Mouse (Mus musculus) heart, embryonic 14.5 days (tissue): ENCODE results near the gene Braf. TPM values are rescaled to one million over a fixed set of nuclear protein-coding genes. Genes with fewer than 3 reads are reported as not detected.
A peak's percentile ranks its signal among the peaks of the same experiment; 100 is the strongest.
"Not testable (repeated sequence)": the region's sequence is repeated elsewhere in the genome, so short reads cannot be mapped to it uniquely, and the experiment has no call there.

Source experiments
- ATAC-seq: fragments of 200-750 bp; cut with Nextera tagmentation; 2 replicates; pipeline ENCODE4 v1.8.0; 2017; ENCODE audit warnings: low read depth, moderate TSS enrichment; ENCODE audit not compliant: insufficient number of reproducible peaks, insufficient read depth, low FRiP score
- H3K27ac ChIP-seq, 2 experiments: fragments of 200-500 bp in 1 of 2; fragments of 300-500 bp in 1 of 2; sonication (generic) in 1 of 2; replicated peaks in 1 of 2; 2 replicates each; pipeline ENCODE4 v1.5.1; 2012 to 2014; ENCODE audit warnings: low read depth in 2 of 2, low read length in 2 of 2, control low read depth in 1 of 2, mild to moderate bottlenecking in 1 of 2, mixed read lengths in 1 of 2; ENCODE audit not compliant: control insufficient read depth in 1 of 2, insufficient read depth in 1 of 2
- H3K27me3 ChIP-seq: fragments of 300-500 bp; sonication (generic); 2 replicates; pipeline ENCODE4 v1.6.1; 2014; ENCODE audit warnings: mild to moderate bottlenecking, low read length, control low read depth; ENCODE audit not compliant: control insufficient read depth, insufficient read depth
- H3K36me3 ChIP-seq: fragments of 300-500 bp; sonication (generic); 2 replicates; pipeline ENCODE4 v1.6.1; 2014; ENCODE audit warnings: mild to moderate bottlenecking, control low read depth, low read length, mixed read lengths; ENCODE audit not compliant: control insufficient read depth, insufficient read depth
- H3K4me1 ChIP-seq, 2 experiments: fragments of 200-500 bp in 1 of 2; fragments of 300-500 bp in 1 of 2; sonication (generic) in 1 of 2; 2 replicates each; pipeline ENCODE4 v1.6.1; 2012 to 2014; ENCODE audit warnings: low read length in 2 of 2, control low read depth in 1 of 2, mixed read lengths in 1 of 2; ENCODE audit not compliant: control insufficient read depth in 2 of 2, insufficient read depth in 2 of 2
- H3K4me2 ChIP-seq: fragments of 300-500 bp; sonication (generic); 2 replicates; pipeline ENCODE4 v1.6.1; 2014; ENCODE audit warnings: mild to moderate bottlenecking, low read length
- H3K4me3 ChIP-seq, 2 experiments: fragments of 200-500 bp in 1 of 2; fragments of 300-500 bp in 1 of 2; sonication (generic) in 1 of 2; 2 replicates each; pipeline ENCODE4 v1.5.1; 2012 to 2014; ENCODE audit warnings: low read length in 2 of 2, mild to moderate bottlenecking in 2 of 2, control low read depth in 1 of 2, low read depth in 1 of 2, moderate library complexity in 1 of 2; ENCODE audit not compliant: control insufficient read depth in 1 of 2, insufficient read depth in 1 of 2
- H3K9ac ChIP-seq: fragments of 300-500 bp; sonication (generic); 2 replicates; pipeline ENCODE4 v1.6.1; 2014; ENCODE audit warnings: mild to moderate bottlenecking, low read length
- H3K9me3 ChIP-seq: fragments of 300-500 bp; sonication (generic); 2 replicates; pipeline ENCODE4 v1.6.1; 2016; ENCODE audit warnings: low read length, control low read depth; ENCODE audit not compliant: control insufficient read depth
- WGBS: fragments of 180-500 bp; shearing (Covaris S2); extraction: QIAGEN DNeasy Blood & Tissue Kit; methylation state at CpG from one replicate; pipeline ENCODE4 v1.1.7; 2014; 5-methylcytosine and 5-hydroxymethylcytosine counted together
- polyA plus RNA-seq: library from polyadenylated mRNA; unstranded; fragments of >200 nt; fragmentation: Nextera tagmentation; extraction: Ambion mirVana; gene quantifications from 2 replicates; pipeline ENCODE4 v1.2.1, GENCODE M21; 2014

Gene Braf
- polyA plus RNA-seq: 10.9 and 11.7 TPM in 2 replicates

- ATAC-seq: peak; percentile 88
- peak within 1 kb of the TSS; percentile 91 for H3K4me2 ChIP-seq
- H3K9me3 ChIP-seq: no peaks in the 10 kb centered on the region
- no peaks in the 10 kb centered on the region for H3K27me3 ChIP-seq
- peaks cover 3 to 32% of the 10 kb centered on the region in 2 experiments for H3K4me1 ChIP-seq
- H3K9ac ChIP-seq: peak within 1 kb of the TSS; percentile 91
- H3K4me3 ChIP-seq: peak within 1 kb of the TSS; percentile 75 to 100
- WGBS: under 1% methylated on average over 62 of the region's 101 CpGs
- peak within 1 kb of the TSS; percentile 91 to 96 for H3K27ac ChIP-seq
- H3K36me3 ChIP-seq: no peaks in the 10 kb centered on the region
Measured at GRCm38 (mm10) chr6:39724866-39725711, at the start of gene Braf. Gene Braf, minus strand, starts transcription at chr6:39725463.

DNA sequence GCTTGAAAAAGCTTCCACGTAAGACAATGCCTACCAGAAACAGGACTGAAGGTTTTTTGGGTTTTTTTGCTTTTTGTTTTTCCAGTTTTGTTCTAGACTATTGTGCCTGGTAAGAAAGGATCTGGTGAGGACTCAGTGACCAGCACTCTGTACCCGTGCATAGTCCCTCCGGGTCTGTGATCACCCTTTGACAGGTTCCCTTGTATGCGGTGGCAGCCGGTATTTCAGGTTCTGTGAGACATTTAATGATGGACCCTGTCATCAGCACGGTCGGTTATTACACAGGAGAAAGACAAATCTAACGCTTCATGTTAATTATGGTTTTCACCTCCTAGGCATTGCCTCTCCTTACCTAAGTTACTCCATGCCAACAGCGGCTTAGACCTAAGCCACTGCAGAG is 49.8 kb upstream of the Braf start:
- Histone ChIP-seq H3K9ac (no peak overlapping the region), H3K36me3 (no peaks in the 10 kb centered on the region), H3K27ac (no peak overlapping the region), H3K4me3 (no peak overlapping the region), H3K4me1 (no peaks in the 10 kb centered on the region; a peak in 1 of 4 replicates), H3K9me3 (no peaks in the 10 kb centered on the region), H3K27me3 (no peaks in the 10 kb centered on the region), H3K4me2 (no peak overlapping the region)
- WGBS: 81% methylated on average over 9 of the region's 9 CpGs
- no peak for ATAC-seq

GRCm38 (mm10) chr6:39757229-39757628 is 32.0 kb upstream of the Braf start:
- no peak overlapping the region for H3K4me2 ChIP-seq
- no peaks in the 10 kb centered on the region for H3K36me3 ChIP-seq
- 95% methylated on average over 2 of the region's 2 CpGs for WGBS
- peaks cover 3 to 5% of the 10 kb centered on the region in 2 experiments; a peak in 3 of 4 replicates for H3K4me1 ChIP-seq
- H3K4me3 ChIP-seq: no peak overlapping the region
- no peak overlapping the region for H3K9ac ChIP-seq
- H3K27ac ChIP-seq: no peak overlapping the region
- no peak for ATAC-seq
- no peaks in the 10 kb centered on the region for H3K9me3 ChIP-seq
- H3K27me3 ChIP-seq: no peaks in the 10 kb centered on the region

DNA sequence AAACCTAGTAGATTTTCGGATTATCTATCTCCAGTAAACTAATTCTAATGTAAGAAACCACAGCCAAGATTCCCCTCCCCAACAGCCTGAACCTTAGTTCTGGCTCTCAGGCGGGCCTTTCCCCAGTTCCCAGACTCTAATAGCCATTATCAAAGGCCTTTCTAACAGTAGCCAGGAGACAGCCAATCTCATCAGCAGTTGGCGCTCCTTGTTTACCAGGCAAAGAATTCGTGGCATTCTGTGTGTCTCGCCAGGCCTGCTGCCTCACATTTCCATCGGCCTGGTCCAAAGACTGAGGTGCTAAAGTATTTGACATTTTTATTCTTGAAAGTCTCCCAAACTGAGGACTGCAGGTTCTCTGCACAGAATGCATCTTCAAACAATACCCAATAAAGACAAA is 24.6 kb upstream of the Braf start:
- H3K27me3 ChIP-seq: no peaks in the 10 kb centered on the region
- WGBS: 11% methylated on average over 6 of the region's 6 CpGs
- no peak for ATAC-seq
- peaks cover 0 to 4% of the 10 kb centered on the region in 2 experiments; a peak in 1 of 4 replicates for H3K4me1 ChIP-seq
- no peak overlapping the region for H3K4me2 ChIP-seq
- no peaks in the 10 kb centered on the region for H3K9me3 ChIP-seq
- no peak overlapping the region for H3K9ac ChIP-seq
- no peaks in the 10 kb centered on the region for H3K36me3 ChIP-seq
- H3K4me3 ChIP-seq: no peak overlapping the region
- peak overlapping the region; percentile 27 to 42; a peak in 1 of 4 replicates for H3K27ac ChIP-seq

GRCm38 (mm10) chr6:39747094-39747493 is 21.8 kb upstream of the Braf start:
- H3K27me3 ChIP-seq: no peaks in the 10 kb centered on the region
- H3K4me3 ChIP-seq: no peak overlapping the region
- 58% methylated on average over 1 of the region's 1 CpGs for WGBS
- H3K4me1 ChIP-seq: peaks cover 0 to 4% of the 10 kb centered on the region in 2 experiments; a peak in 1 of 4 replicates
- ATAC-seq: no peak
- no peak overlapping the region for H3K4me2 ChIP-seq
- no peak overlapping the region for H3K27ac ChIP-seq
- H3K9me3 ChIP-seq: no peaks in the 10 kb centered on the region
- H3K36me3 ChIP-seq: no peaks in the 10 kb centered on the region
- no peak overlapping the region for H3K9ac ChIP-seq

GRCm38 (mm10) chr6:39745456-39745855 is 20.2 kb upstream of the Braf start:
- Histone ChIP-seq H3K9me3 (no peaks in the 10 kb centered on the region), H3K9ac (no peak overlapping the region), H3K27ac (no peak overlapping the region), H3K4me2 (no peak overlapping the region), H3K27me3 (no peaks in the 10 kb centered on the region), H3K4me3 (no peak overlapping the region), H3K4me1 (peaks cover 0 to 4% of the 10 kb centered on the region in 2 experiments; a peak in 1 of 4 replicates), H3K36me3 (no peaks in the 10 kb centered on the region)
- ATAC-seq: no peak
- WGBS: 78% methylated on average over 1 of the region's 1 CpGs

DNA sequence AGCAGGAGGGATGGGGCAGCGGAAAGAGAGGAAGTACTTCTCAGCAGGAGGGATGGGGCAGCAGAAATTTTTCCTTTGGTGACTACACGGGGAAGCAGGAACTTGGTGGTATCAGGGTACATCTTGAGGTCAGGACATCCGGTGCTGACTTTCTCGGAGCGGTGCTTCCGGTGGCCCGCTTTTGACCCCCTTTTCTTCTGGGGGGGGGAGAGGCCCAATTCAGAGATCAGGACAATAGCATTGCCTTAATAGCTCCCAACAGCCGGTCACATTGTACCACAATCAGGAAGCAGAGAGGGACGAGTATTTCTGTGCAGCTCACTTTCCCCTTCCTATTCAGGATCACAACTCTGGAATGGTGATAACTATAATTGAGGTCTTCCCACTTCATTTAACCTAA is 14.4 kb upstream of the Braf start:
- not testable (repeated sequence) for H3K4me1 ChIP-seq, H3K27me3 ChIP-seq, H3K27ac ChIP-seq, H3K36me3 ChIP-seq, H3K4me2 ChIP-seq, H3K9ac ChIP-seq, ATAC-seq, H3K4me3 ChIP-seq, H3K9me3 ChIP-seq
- 85% methylated on average over 9 of the region's 9 CpGs for WGBS
